Mouse (Mus musculus) spleen, postnatal 10 days (tissue): ENCODE results near the gene Hic1.

ENCODE experiments used
- DNase-seq, 2 experiments: peaks; one replicate each; pipeline ENCODE4 v3.0.0; 2021 to 2022; ENCODE audit warnings: low spot score in 2 of 2

The Hic1 gene

DNA sequence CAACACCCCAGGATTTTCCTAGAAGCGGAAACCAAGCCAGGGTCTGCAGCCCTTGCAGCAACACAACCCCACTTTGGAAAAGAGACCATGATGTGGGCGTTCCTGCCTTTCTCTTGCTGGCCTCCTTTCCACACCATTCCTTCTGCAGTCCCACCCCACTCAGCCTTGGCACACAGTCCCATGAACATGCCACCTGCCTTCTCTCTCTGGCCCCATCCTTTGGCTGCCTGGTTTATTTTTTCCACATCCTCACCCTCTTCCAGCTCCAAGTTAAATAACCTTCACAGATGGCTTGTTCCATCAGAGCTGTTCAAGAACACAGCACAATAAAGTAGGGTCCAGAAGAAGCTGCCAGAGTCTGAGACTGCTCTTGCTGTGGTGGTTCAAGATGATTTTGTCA is 50.0 kb downstream of the Hic1 start:
- no peak for DNase-seq

DNA sequence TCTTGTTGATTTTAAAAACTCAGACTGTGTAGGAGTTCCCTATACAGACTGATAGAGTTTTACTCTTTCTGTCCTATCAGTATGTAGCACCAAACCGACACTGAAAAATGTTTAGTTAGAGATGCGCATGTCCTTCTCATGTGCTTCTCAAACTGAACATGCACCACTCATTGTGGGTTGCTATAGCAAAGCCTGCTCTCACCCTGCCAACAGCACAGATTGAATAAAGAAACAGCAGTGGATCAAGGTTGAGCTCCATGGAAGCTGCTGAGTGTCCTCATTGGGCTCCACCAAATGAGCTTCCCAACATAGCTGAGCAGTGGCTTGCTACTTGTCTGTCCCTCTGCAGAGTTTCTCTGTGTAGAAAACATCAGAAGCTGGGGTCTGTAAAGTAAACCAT is 51.2 kb downstream of the Hic1 start:
- no peak for DNase-seq

DNA sequence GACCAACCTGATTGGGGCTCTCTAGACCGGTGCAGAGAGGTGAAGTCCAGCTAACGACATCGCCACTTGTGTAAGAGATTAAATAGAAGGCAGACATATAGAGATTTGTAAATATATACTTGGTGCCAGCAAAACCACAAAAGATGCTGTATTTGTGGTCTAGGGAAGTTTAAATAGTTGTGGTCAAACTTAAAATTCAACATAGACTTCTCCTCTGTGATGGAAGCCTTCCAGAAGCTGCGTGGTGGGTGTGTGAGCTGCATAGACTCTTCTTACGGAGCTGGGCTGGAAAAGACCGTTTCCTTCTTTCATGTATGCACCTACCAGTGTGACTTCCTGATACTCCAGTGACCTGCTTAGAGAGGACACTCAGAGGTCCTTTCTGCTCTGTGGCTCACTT is 52.9 kb downstream of the Hic1 start:
- DNase-seq: no peak
